Mouse (Mus musculus) kidney, embryonic 14.5 days (tissue): ENCODE data around the gene Plppr1. TPM values are rescaled to one million over a fixed set of nuclear protein-coding genes. Genes with fewer than 3 reads are reported as not detected.

Source experiments
- ATAC-seq: fragments of 200-750 bp; cut with Nextera tagmentation; 2 replicates; pipeline ENCODE4 v1.8.0; 2017; ENCODE audit warnings: moderate number of reproducible peaks, mild to moderate bottlenecking, moderate TSS enrichment, moderate library complexity; ENCODE audit not compliant: low FRiP score, low TSS enrichment
- H3K27ac ChIP-seq: fragments of 300-500 bp; sonication (generic); 2 replicates; pipeline ENCODE4 v1.5.1; 2014; ENCODE audit warnings: low read depth, mild to moderate bottlenecking, low read length, moderate library complexity, mixed read lengths
- H3K27me3 ChIP-seq: fragments of 300-500 bp; sonication (generic); 2 replicates; pipeline ENCODE4 v1.6.1; 2014; ENCODE audit warnings: mild to moderate bottlenecking, low read length; ENCODE audit not compliant: control insufficient read depth, insufficient read depth
- H3K36me3 ChIP-seq: fragments of 300-500 bp; sonication (generic); 2 replicates; pipeline ENCODE4 v1.6.1; 2014; ENCODE audit warnings: low read length, mixed read lengths; ENCODE audit not compliant: control insufficient read depth, insufficient read depth
- H3K4me1 ChIP-seq: fragments of 300-500 bp; sonication (generic); 2 replicates; pipeline ENCODE4 v1.6.1; 2014; ENCODE audit warnings: low read length, mixed read lengths; ENCODE audit not compliant: control insufficient read depth, insufficient read depth
- H3K4me2 ChIP-seq: fragments of 300-500 bp; sonication (generic); replicated peaks from 2 replicates; pipeline ENCODE4 v1.6.1; 2014; ENCODE audit warnings: low read depth, mild to moderate bottlenecking, low read length
- H3K4me3 ChIP-seq: fragments of 300-500 bp; sonication (generic); 2 replicates; pipeline ENCODE4 v1.5.1; 2014; ENCODE audit warnings: mild to moderate bottlenecking, low read length
- H3K9ac ChIP-seq: fragments of 300-500 bp; sonication (generic); 2 replicates; pipeline ENCODE4 v1.6.1; 2014; ENCODE audit warnings: low read depth, mild to moderate bottlenecking, low read length, moderate library complexity
- H3K9me3 ChIP-seq: fragments of 300-500 bp; sonication (generic); 2 replicates; pipeline ENCODE4 v1.6.1; 2016; ENCODE audit warnings: low read length; ENCODE audit not compliant: control insufficient read depth
- WGBS: fragments of 180-500 bp; shearing (Covaris S2); extraction: QIAGEN DNeasy Blood & Tissue Kit; methylation state at CpG from one replicate; pipeline ENCODE4 v1.1.7; 2014; 5-methylcytosine and 5-hydroxymethylcytosine counted together
- polyA plus RNA-seq: library from polyadenylated mRNA; unstranded; fragments of >200 nt; fragmentation: Nextera tagmentation; extraction: Ambion mirVana; gene quantifications from 2 replicates; pipeline ENCODE4 v1.2.1, GENCODE M21; 2014

Gene Plppr1
- polyA plus RNA-seq, 1 experiment from 2014 or later = 4.5 TPM

DNA sequence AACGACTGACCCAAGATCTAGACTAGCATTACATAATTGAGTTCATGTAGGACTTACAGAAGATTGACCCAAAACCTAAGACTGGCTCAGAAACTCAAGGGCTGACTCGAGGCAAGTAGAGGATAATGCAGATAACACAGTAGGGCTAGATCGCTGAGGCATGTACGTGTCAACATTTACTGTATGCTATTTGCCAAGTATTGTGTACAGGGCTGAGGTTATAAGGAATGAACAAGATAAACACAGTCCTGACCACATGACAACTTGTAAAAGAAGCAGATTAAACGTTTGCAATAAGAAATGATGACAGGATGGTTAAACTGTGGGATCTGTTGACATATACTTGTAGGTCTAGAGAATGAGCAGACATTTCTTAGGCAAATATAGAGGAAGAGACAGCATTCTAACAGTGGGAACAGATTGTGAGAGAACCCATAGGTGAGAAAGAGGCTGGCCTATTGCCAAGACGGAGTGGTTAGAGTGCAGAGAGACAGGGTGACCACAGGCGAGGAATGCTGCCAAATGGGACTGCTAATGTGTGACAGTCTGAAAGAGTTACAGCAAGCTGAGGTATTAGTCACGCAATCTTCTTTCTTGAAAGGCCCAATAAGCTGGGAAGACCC is 138.2 kb downstream of the Plppr1 start:
- H3K27ac ChIP-seq = no peak overlapping the region
- H3K4me2 ChIP-seq = no peak overlapping the region
- no peaks in the 10 kb centered on the region for H3K27me3 ChIP-seq
- H3K9me3 ChIP-seq = no peaks in the 10 kb centered on the region
- H3K9ac ChIP-seq = no peak overlapping the region
- no peak for ATAC-seq
- H3K4me1 ChIP-seq = no peaks in the 10 kb centered on the region
- no peaks in the 10 kb centered on the region for H3K36me3 ChIP-seq
- H3K4me3 ChIP-seq = no peak overlapping the region
- 68% methylated on average over 8 of the region's 8 CpGs for WGBS

DNA sequence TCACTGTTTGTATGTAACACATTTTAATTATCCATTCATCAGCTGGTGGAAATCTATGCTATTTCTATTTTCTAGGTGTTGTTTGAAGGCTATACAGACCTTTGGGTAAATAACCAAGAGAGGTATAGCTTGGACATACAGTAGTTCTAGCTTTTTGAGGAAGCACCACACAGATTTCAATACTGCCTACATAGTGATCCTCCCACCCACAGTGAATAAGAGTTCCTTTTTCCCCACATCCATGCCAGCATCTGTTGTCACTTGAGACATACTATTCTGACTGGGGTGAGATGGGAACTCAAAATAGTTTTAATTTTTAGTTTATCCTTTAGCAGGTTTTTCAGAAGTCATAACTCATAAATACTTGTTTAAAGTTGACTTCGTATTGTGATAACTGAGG is 151.4 kb downstream of the Plppr1 start:
- Histone ChIP-seq H3K27ac (no peak overlapping the region), H3K9me3 (no peaks in the 10 kb centered on the region), H3K9ac (no peak overlapping the region), H3K27me3 (no peaks in the 10 kb centered on the region), H3K4me2 (no peak overlapping the region), H3K4me3 (no peak overlapping the region), H3K4me1 (no peaks in the 10 kb centered on the region), H3K36me3 (no peaks in the 10 kb centered on the region)
- 96% methylated on average over 1 of the region's 1 CpGs for WGBS
- ATAC-seq = no peak

DNA sequence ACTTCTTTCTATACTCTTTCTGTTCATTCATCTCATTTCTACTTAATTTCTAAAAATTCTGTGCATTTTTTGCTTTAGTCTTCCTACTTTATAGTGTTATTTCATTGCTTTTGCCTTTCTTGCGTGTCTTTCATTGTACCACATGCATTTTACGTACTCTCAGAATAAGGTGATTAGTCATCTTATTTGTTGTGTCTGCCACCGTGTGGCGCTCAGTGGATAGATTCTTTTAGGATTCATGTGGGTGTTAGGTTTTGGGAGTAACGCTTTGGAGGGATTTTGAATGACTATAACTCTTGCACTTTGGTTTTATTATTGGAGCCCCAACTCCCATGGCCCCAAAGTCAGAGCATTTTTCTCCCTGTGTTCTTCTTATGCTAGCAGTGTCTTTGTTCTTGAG is 152.5 kb downstream of the Plppr1 start:
- Histone ChIP-seq H3K9me3 (no peaks in the 10 kb centered on the region), H3K27ac (no peak overlapping the region), H3K4me2 (no peak overlapping the region), H3K4me1 (no peaks in the 10 kb centered on the region), H3K27me3 (no peaks in the 10 kb centered on the region), H3K4me3 (no peak overlapping the region), H3K36me3 (no peaks in the 10 kb centered on the region), H3K9ac (no peak overlapping the region)
- ATAC-seq = no peak
- 77% methylated on average over 5 of the region's 5 CpGs for WGBS

DNA sequence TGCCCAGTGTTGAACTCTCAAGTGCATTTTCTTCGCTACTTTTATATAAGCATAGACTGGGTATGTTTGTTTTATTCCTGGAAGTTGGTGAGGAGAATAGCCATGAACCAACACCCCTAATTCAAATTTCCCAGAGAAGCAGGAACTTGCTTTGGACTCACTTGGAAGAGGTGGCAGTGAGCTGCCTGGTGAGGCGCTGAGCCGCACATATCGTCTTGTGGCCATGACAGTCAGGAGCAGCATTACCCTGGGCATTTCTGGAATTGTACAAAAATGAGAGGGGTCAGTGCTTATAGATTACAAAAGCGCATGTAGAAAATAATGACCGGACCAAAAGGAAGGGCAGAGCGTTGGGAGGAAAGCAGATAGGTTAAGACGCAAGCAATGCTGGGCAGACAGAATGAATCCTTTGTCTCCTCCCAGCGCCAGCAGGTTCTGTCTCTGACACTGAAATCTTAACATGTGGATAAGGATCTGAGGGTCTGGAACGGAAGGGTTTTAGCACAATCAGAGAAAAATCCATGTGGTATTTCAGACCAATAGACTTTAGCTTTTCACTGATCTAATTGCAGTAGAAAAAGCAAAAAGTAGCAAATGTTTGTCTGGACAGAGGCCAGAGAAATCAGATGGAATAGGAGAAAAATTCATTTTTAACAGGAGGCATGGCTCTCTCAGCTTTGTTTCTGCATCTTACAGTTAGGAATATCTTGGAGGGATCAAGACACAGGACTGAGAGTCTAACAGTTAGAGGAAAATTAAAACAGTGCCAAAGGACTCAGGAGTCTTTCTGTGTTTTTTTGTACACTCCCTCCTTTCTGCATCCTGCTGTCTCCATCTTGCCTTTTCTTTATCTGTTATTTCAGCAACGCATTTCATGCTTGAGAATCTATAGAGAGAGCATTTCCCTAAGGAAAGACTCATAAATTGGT is 153.8 kb downstream of the Plppr1 start:
- H3K4me2 ChIP-seq = no peak overlapping the region
- H3K9ac ChIP-seq = no peak overlapping the region
- WGBS = 83% methylated on average over 11 of the region's 11 CpGs
- no peaks in the 10 kb centered on the region for H3K9me3 ChIP-seq
- no peaks in the 10 kb centered on the region for H3K4me1 ChIP-seq
- H3K36me3 ChIP-seq = no peaks in the 10 kb centered on the region
- no peak overlapping the region for H3K4me3 ChIP-seq
- no peak overlapping the region for H3K27ac ChIP-seq
- no peaks in the 10 kb centered on the region for H3K27me3 ChIP-seq
- no peak for ATAC-seq

DNA sequence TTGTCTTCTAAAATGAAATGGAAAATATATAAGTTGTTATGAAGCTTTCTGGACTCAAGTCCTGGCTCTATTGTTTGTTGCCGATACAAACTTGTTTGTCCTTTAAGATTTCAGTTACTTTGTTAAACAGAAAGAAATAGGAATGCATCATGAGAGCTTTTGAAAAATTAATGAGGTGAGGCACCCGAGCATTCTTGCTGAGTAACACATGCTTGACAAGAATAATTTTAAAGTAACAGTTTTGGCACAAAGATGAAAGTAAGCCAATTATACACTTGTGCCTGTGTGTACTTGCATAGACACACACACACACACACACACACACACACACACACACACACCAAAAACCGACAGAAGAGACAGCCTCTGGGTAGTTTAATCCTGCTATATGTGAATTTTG is 155.3 kb downstream of the Plppr1 start:
- ATAC-seq = no peak
- WGBS = 81% methylated on average over 3 of the region's 3 CpGs
- Histone ChIP-seq H3K4me2 (no peak overlapping the region), H3K27me3 (no peaks in the 10 kb centered on the region), H3K36me3 (no peaks in the 10 kb centered on the region), H3K9me3 (no peaks in the 10 kb centered on the region), H3K4me1 (no peaks in the 10 kb centered on the region), H3K4me3 (no peak overlapping the region), H3K9ac (no peak overlapping the region), H3K27ac (no peak overlapping the region)

DNA sequence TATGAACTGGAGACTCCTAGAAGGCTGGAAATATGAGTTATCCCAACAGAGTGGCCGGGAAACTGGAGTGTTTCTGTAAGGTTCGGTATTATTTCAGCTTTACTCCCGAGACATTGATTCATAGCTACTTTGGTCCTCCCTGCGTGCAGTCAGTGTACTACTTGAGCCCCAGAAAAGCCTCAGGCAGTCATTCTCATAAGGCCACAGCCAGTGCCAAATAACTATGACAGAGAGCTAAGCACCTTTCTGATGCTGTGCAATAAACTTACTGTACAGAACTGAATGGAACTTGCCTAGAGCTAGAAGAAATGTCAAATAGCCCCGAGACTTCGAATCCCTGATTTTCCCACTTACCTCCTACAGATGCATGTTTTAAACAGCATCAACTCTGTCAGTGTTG is 164.4 kb downstream of the Plppr1 start:
- no peak overlapping the region for H3K4me2 ChIP-seq
- no peak for ATAC-seq
- no peak overlapping the region for H3K9ac ChIP-seq
- H3K27ac ChIP-seq = no peak overlapping the region
- H3K36me3 ChIP-seq = no peaks in the 10 kb centered on the region
- no peak overlapping the region for H3K4me3 ChIP-seq
- no peaks in the 10 kb centered on the region for H3K4me1 ChIP-seq
- H3K27me3 ChIP-seq = no peaks in the 10 kb centered on the region
- 57% methylated on average over 6 of the region's 6 CpGs for WGBS
- H3K9me3 ChIP-seq = no peaks in the 10 kb centered on the region

DNA sequence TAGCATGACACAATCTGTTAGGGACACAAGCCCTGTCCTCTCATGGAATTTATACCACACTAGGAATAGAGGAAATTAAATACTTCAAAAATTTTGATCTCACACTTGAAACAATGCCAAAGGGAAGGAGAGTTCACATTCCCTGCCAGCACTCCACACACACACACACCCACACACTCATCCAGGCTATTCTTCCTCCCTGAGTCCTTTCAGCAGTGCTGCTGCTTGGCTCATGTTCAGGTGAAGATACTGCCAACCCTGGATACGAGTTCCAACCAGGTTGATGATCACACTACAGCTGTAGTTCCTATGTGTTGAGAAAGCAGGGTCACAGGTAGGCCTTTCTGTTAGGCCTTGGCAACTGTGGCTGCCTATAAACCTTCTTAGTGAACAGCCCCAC is 165.9 kb downstream of the Plppr1 start:
- ATAC-seq = no peak
- Histone ChIP-seq H3K4me3 (no peak overlapping the region), H3K27me3 (no peaks in the 10 kb centered on the region), H3K36me3 (no peaks in the 10 kb centered on the region), H3K27ac (no peak overlapping the region), H3K9ac (no peak overlapping the region), H3K4me1 (no peaks in the 10 kb centered on the region), H3K4me2 (no peak overlapping the region), H3K9me3 (no peaks in the 10 kb centered on the region)
- WGBS = 70% methylated on average over 1 of the region's 1 CpGs

DNA sequence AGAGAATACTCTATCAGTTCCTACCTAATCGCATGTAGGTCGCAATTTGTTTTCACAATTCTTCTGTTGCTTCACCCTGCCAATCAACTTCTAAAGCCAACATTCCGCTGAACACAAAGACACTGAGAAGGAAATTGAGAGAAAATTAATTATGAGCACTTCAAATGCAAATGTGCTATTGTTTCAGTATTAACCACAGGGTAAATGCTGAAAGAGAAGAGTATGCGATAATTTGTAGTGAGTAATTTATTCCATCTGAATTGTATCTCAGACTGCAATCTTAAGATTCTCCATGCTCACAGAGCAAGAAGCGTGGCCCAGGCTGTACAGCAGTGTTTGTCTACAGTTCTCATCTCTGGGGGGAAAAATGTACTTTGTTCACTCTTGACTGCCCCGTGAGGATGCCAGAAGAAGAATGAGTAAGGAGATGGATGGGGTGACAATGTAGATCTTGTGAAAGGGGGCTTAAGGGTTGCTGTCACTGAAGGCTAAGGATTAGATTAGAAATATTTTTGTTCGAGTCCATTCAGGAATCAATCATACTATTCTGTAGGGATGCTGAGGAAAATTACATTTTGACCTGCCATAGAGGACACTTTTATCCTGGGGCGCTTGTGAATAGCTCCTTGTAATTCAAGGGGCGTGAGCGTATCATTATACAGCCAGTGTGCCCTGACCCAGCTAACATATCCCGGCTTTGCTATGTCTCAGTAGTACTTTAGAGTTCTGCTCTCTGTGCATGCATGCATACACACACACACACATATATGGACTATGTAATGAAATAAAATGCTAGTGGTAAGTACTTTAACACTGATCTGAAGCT is 173.3 kb downstream of the Plppr1 start:
- H3K36me3 ChIP-seq = no peaks in the 10 kb centered on the region
- no peaks in the 10 kb centered on the region for H3K27me3 ChIP-seq
- no peak overlapping the region for H3K9ac ChIP-seq
- no peak for ATAC-seq
- H3K4me3 ChIP-seq = no peak overlapping the region
- WGBS = 80% methylated on average over 11 of the region's 11 CpGs
- H3K27ac ChIP-seq = no peak overlapping the region
- H3K4me2 ChIP-seq = no peak overlapping the region
- no peaks in the 10 kb centered on the region for H3K4me1 ChIP-seq
- no peaks in the 10 kb centered on the region for H3K9me3 ChIP-seq

DNA sequence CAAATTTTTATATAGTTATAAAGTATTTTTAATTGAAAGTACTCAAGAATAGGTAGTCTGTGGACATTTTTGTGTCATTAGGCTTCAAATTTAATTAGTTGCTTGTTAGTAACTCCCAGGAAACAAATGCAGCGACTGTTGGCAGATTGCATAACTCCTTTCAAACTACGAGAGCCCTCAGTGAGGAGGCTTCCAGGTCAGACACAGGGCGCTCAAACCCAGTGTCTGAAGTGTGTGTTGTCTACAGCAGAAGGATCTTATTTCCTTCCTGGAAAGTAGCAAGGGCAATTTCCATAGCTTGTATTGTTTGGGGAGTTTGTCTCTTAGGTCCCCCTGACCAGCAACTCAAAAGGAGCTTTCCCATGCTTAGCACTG is 173.9 kb downstream of the Plppr1 start:
- no peak overlapping the region for H3K9ac ChIP-seq
- WGBS = 61% methylated on average over 3 of the region's 3 CpGs
- no peak overlapping the region for H3K27ac ChIP-seq
- H3K4me1 ChIP-seq = no peaks in the 10 kb centered on the region
- no peak for ATAC-seq
- no peak overlapping the region for H3K4me3 ChIP-seq
- H3K36me3 ChIP-seq = no peaks in the 10 kb centered on the region
- no peaks in the 10 kb centered on the region for H3K9me3 ChIP-seq
- H3K27me3 ChIP-seq = no peaks in the 10 kb centered on the region
- no peak overlapping the region for H3K4me2 ChIP-seq
